Mouse (Mus musculus) limb, embryonic 14.5 days (tissue): ENCODE measurements around the gene Slco1a6. TPM values are rescaled to one million over a fixed set of nuclear protein-coding genes. Genes with fewer than 3 reads are reported as not detected.
"Not testable (repeated sequence)": the region's sequence is repeated elsewhere in the genome, so short reads cannot be mapped to it uniquely, and the experiment has no call there.

Experiments used
- ATAC-seq: fragments of 200-750 bp; cut with Nextera tagmentation; 2 replicates; pipeline ENCODE4 v1.8.0; 2017; ENCODE audit warnings: low read depth, moderate number of reproducible peaks, moderate TSS enrichment; ENCODE audit not compliant: low FRiP score
- DNase-seq: peaks from one replicate; pipeline ENCODE4 v3.0.0-alpha.2; 2015; ENCODE audit warnings: low spot score
- H3K27ac ChIP-seq: fragments of 300-500 bp; sonication (generic); replicated peaks from 2 replicates; pipeline ENCODE4 v1.5.1; 2014; ENCODE audit warnings: low read depth, mild to moderate bottlenecking, low read length, moderate library complexity, mixed read lengths
- H3K27me3 ChIP-seq: fragments of 300-500 bp; sonication (generic); 2 replicates; pipeline ENCODE4 v1.6.1; 2014; ENCODE audit warnings: low read length, mixed read lengths; ENCODE audit not compliant: control insufficient read depth, insufficient read depth
- H3K36me3 ChIP-seq: fragments of 300-500 bp; sonication (generic); 2 replicates; pipeline ENCODE4 v1.6.1; 2014; ENCODE audit warnings: mild to moderate bottlenecking, low read length, moderate library complexity, mixed read lengths; ENCODE audit not compliant: control insufficient read depth, insufficient read depth
- H3K4me1 ChIP-seq: fragments of 300-500 bp; sonication (generic); 2 replicates; pipeline ENCODE4 v1.6.1; 2014; ENCODE audit warnings: antibody characterized with exemption, low read length, mixed read lengths; ENCODE audit not compliant: control insufficient read depth, insufficient read depth
- H3K4me2 ChIP-seq: fragments of 300-500 bp; sonication (generic); replicated peaks from 2 replicates; pipeline ENCODE4 v1.6.1; 2014; ENCODE audit warnings: low read depth, mild to moderate bottlenecking, low read length, moderate library complexity; ENCODE audit not compliant: severe bottlenecking
- H3K4me3 ChIP-seq: fragments of 300-500 bp; sonication (generic); replicated peaks from 2 replicates; pipeline ENCODE4 v1.5.1; 2014; ENCODE audit warnings: low read length
- H3K9ac ChIP-seq: fragments of 300-500 bp; sonication (generic); 2 replicates; pipeline ENCODE4 v1.6.1; 2014; ENCODE audit warnings: mild to moderate bottlenecking, low read depth, low read length, moderate library complexity; ENCODE audit not compliant: severe bottlenecking
- H3K9me3 ChIP-seq: fragments of 300-500 bp; sonication (generic); 2 replicates; pipeline ENCODE4 v1.6.1; 2016; ENCODE audit warnings: low read length; ENCODE audit not compliant: control insufficient read depth
- POLR2A ChIP-seq: fragments of 200-500 bp; IDR thresholded peaks from 2 replicates; pipeline ENCODE4 v1.8.0; 2012; ENCODE audit warnings: inconsistent platforms, mild to moderate bottlenecking, moderate library complexity, borderline replicate concordance; ENCODE audit not compliant: insufficient read depth, insufficient read length; ENCODE audit errors: extremely low read depth
- WGBS: fragments of 180-500 bp; shearing (Covaris S2); extraction: QIAGEN DNeasy Blood & Tissue Kit; methylation state at CpG from one replicate; pipeline ENCODE4 v1.1.7; 2014; 5-methylcytosine and 5-hydroxymethylcytosine counted together
- polyA plus RNA-seq, 2 experiments: library from polyadenylated mRNA; depleted of rRNA in 1 of 2; stranded (reverse) in 1 of 2; unstranded in 1 of 2; fragments of >200 nt; fragmentation: Nextera tagmentation in 1 of 2; extraction: Ambion mirVana in 1 of 2; gene quantifications; 2 replicates each; pipeline versions ENCODE4 v1.2.1 to v1.2.3; 2012 to 2014

Slco1a6 gene
- polyA plus RNA-seq, 2 experiments = not detected

DNA sequence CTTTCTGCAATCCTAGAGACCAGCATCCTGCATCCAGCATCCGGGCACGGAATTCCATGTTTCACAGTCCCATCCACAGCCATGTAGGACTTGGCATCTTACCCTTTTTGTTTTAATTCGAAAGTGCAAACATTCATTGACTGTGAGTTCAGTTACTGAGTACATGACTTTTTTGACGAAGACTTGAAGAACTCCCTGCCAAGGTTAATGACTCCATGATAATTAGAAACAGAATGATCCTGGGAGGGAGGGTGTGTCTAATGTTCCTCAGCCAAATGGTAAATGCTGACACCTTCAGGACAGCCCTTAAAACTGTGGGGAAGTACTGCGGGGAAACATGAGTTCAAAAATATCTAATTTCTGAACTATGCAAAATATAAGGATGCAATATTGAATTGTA lies 44.9 kb downstream of the Slco1a6 start:
- WGBS = 77% methylated on average over 5 of the region's 5 CpGs
- H3K4me2 ChIP-seq = no peak overlapping the region
- no peaks in the 10 kb centered on the region for H3K27me3 ChIP-seq
- no peaks in the 10 kb centered on the region for H3K4me1 ChIP-seq
- TF ChIP-seq POLR2A = no peak
- no peaks in the 10 kb centered on the region for H3K9me3 ChIP-seq
- H3K4me3 ChIP-seq = no peak overlapping the region
- no peak for ATAC-seq
- no peaks in the 10 kb centered on the region for H3K36me3 ChIP-seq
- no peak for DNase-seq
- H3K9ac ChIP-seq = no peak overlapping the region
- H3K27ac ChIP-seq = no peak overlapping the region

DNA sequence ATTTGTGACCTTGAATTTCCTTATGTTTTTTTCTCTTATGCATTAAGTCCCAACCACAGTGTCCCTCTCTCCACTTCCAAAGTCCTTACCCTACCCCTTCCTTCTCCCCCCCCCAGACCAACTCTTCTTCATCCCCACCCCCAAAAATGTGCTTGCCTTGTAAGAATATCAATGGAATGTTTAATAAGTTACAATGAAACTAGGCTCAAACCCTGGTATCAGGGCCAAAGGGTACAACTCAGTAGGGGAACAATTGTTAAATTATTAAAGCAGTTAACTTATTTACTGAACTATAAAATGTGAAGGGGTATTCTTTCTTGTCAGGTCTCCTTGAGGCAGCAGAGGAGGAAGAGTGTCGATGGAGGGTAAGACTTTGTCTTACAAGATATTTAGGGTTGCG lies 47.1 kb downstream of the Slco1a6 start:
- 92% methylated on average over 2 of the region's 2 CpGs for WGBS
- Histone ChIP-seq H3K27me3 (no peaks in the 10 kb centered on the region), H3K9me3 (no peaks in the 10 kb centered on the region), H3K4me1 (no peaks in the 10 kb centered on the region), H3K27ac (no peak overlapping the region), H3K4me2 (no peak overlapping the region), H3K36me3 (no peaks in the 10 kb centered on the region), H3K4me3 (no peak overlapping the region), H3K9ac (no peak overlapping the region)
- ATAC-seq = no peak
- TF ChIP-seq POLR2A = no peak
- no peak for DNase-seq

DNA sequence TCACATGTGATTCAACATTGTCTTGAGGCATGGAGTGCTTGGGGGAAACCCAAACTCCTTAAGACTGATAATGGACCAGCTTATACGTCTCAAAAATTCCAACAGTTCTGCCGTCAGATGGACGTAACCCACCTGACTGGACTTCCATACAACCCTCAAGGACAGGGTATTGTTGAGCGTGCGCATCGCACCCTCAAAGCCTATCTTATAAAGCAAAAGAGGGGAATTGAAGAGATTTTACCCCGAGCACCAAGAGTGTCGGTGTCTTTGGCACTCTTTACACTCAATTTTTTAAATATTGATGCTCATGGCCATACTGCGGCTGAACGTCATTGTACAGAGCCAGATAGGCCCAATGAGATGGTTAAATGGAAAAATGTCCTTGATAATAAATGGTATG lies 54.2 kb downstream of the Slco1a6 start:
- H3K4me2 ChIP-seq, ATAC-seq, H3K9ac ChIP-seq, H3K4me1 ChIP-seq, H3K4me3 ChIP-seq, H3K27me3 ChIP-seq, DNase-seq, H3K9me3 ChIP-seq, H3K27ac ChIP-seq, H3K36me3 ChIP-seq: not testable (repeated sequence)
- WGBS = 78% methylated on average over 2 of the region's 10 CpGs

DNA sequence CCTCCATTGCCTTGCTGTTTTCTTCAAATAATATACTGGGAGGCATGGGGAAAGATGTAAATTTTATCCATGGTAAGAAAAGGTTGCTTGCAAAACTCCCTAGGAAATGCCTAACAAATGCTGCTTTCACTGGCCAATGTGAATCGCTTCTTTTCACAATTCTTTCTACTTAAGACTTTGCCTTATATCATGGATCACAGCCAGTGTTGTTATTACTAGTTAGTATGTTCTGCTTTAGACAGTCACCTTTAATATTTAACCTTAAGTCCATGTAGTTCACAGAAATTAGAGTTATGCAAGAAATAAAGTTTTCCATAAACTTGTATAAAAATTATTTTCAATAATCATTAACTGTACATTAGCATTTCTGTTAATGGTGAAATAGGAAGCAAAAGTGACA lies 60.0 kb downstream of the Slco1a6 start:
- Histone ChIP-seq H3K9ac (no peak overlapping the region), H3K27me3 (no peaks in the 10 kb centered on the region), H3K4me2 (no peak overlapping the region), H3K4me1 (no peaks in the 10 kb centered on the region), H3K27ac (no peak overlapping the region), H3K36me3 (no peaks in the 10 kb centered on the region), H3K9me3 (no peaks in the 10 kb centered on the region), H3K4me3 (no peak overlapping the region)
- WGBS = 87% methylated on average over 1 of the region's 1 CpGs
- no peak for TF ChIP-seq POLR2A
- DNase-seq (no peak), ATAC-seq (no peak)

DNA sequence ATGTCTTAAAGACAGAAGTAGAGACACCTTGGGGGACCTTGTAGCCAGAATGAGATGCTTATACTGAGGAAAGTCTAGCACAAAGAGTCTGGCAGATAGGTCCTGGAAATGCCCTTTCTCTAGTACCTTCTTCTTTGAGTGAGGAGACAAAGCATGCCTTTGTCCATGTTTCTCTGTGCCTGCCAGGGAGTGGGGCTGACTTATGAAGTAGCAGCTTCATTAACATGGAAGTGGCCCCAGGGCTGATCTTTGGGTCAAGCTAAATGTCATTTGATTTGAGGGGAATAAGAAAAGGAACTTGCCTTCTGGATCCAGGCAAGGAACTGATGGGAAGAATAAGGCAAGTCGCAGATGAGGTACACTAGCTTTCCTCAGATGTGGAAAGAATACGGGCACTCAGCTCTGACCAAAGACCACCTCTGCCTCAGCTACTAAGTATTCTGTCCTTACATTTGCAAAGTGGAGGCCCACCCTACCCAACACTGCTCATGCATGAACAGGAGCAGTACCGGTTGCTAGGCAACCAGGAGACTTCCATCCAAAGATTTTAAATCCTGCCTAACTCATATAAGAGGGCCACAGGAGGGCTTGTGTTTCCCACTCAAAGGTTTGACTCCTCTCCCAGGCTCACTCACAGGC lies 96.5 kb downstream of the Slco1a6 start:
- no peak for ATAC-seq
- Histone ChIP-seq H3K27me3 (no peaks in the 10 kb centered on the region), H3K27ac (no peak overlapping the region), H3K4me1 (no peaks in the 10 kb centered on the region), H3K4me2 (no peak overlapping the region), H3K36me3 (no peaks in the 10 kb centered on the region), H3K9ac (no peak overlapping the region), H3K4me3 (no peak overlapping the region), H3K9me3 (no peaks in the 10 kb centered on the region)
- WGBS = 77% methylated on average over 3 of the region's 3 CpGs
- DNase-seq = no peak
- TF ChIP-seq POLR2A = no peak

DNA sequence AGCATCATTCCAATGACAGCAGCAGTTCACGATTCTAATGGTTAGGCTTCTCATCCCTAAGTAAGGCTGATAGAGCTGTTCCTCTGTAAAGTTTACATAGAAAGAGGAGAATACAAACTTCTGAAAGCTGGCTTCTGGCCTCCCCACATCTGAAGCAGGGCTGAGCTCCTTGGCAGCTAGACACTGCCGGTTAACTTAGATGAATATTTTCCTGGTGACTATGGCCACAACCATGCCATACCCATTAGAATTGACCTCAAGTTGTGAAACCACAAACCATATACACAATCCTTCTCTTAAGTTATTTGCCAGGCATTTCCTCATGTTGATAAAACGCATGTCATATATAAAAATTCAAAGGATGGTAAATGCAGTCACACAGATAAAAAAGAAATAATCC lies 117.2 kb downstream of the Slco1a6 start:
- H3K9ac ChIP-seq = no peak overlapping the region
- H3K4me3 ChIP-seq = no peak overlapping the region
- H3K27me3 ChIP-seq = no peaks in the 10 kb centered on the region
- H3K9me3 ChIP-seq = no peaks in the 10 kb centered on the region
- no peak for DNase-seq
- H3K4me1 ChIP-seq = no peaks in the 10 kb centered on the region
- H3K27ac ChIP-seq = no peak overlapping the region
- H3K36me3 ChIP-seq = no peaks in the 10 kb centered on the region
- no peak for TF ChIP-seq POLR2A
- WGBS = 87% methylated on average over 3 of the region's 3 CpGs
- ATAC-seq = no peak
- H3K4me2 ChIP-seq = no peak overlapping the region

DNA sequence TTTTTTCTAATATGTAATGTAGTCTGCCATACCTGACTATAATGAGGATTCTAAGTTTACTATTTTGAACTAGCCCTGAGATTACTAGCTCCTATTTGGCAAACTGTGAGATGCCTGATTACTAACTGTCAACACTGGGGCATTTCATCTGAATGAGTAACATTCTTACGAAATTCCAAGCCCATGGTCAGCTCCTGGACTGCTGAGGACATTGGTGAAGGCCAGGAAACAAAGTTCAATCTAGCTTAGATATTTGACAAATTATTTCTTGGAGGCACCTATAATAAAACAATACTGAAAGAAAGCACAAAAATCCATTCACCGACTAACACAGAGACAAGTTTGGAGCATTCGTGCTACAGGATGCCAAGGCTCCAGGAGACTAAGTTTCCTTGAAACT lies 150.0 kb downstream of the Slco1a6 start:
- DNase-seq, H3K4me1 ChIP-seq, H3K9me3 ChIP-seq, H3K27ac ChIP-seq, H3K4me2 ChIP-seq, H3K9ac ChIP-seq, ATAC-seq, H3K27me3 ChIP-seq, H3K36me3 ChIP-seq, H3K4me3 ChIP-seq: not testable (repeated sequence)
- WGBS = 75% methylated on average over 3 of the region's 3 CpGs
